Comparison of ENCODE assay signal across 35 mouse cellular contexts in genomic region chr4:24991475-24991874, GRCm38 (mm10). TPM values are rescaled to one million over a fixed set of nuclear protein-coding genes. Genes with fewer than 3 reads are reported as not detected.
"Had no signal": no experiment of that assay in that cellular context is flagged by ENCODE, and none has a peak within 500 bp of the region (broad histone marks: within the 10 kb centered on the region; RNA-seq: fewer than 3 reads in every experiment).

No protein-coding gene starts in this region.

- H3K9me3 ChIP-seq: limb, embryonic 10.5 days; limb, embryonic 13.5 days; limb, embryonic 15.5 days; liver, embryonic 12.5 days; liver, embryonic 13.5 days; liver, embryonic 15.5 days; lung, embryonic 15.5 days; midbrain, embryonic 10.5 days; midbrain, embryonic 12.5 days; midbrain, embryonic 13.5 days; midbrain, embryonic 15.5 days; neural tube, embryonic 12.5 days had no signal

- ATAC-seq: liver, embryonic 12.5 days; liver, postnatal 0 days; lung, postnatal 0 days; midbrain, embryonic 13.5 days; midbrain, embryonic 15.5 days; midbrain, embryonic 16.5 days had no signal

- H3K27ac ChIP-seq: limb, embryonic 10.5 days; limb, embryonic 12.5 days; limb, embryonic 13.5 days; limb, embryonic 15.5 days; liver, embryonic 12.5 days; liver, embryonic 13.5 days; liver, embryonic 14.5 days; liver, embryonic 15.5 days; lung, embryonic 15.5 days; macrophage; midbrain, embryonic 10.5 days; midbrain, embryonic 12.5 days; midbrain, embryonic 13.5 days; midbrain, embryonic 15.5 days; neural tube, embryonic 12.5 days had no signal

- H3K36me3 ChIP-seq: limb, embryonic 13.5 days; limb, embryonic 15.5 days; liver, embryonic 12.5 days; liver, embryonic 13.5 days; liver, embryonic 15.5 days; lung, embryonic 15.5 days; midbrain, embryonic 10.5 days; midbrain, embryonic 12.5 days; midbrain, embryonic 13.5 days; midbrain, embryonic 15.5 days; neural tube, embryonic 12.5 days had no signal

- DNase-seq: left cerebral cortex, postnatal 4 days; liver; liver, embryonic 13.5 days; liver, postnatal 0 days; lung, adult 18-20 months; lung, adult 2 months; lung, embryonic 14.5 days; lung, postnatal 10 days; lung, postnatal 14 days; lung, postnatal 36 days; lung, postnatal 4 days; midbrain, embryonic 14.5 days had no signal

- H3K4me1 ChIP-seq: limb, embryonic 15.5 days; liver, embryonic 12.5 days; liver, embryonic 13.5 days; liver, embryonic 15.5 days; lung, embryonic 15.5 days; megakaryocyte, embryonic 14.5 days; midbrain, embryonic 10.5 days; midbrain, embryonic 12.5 days; midbrain, embryonic 13.5 days; midbrain, embryonic 15.5 days; neural tube, embryonic 12.5 days had no signal

- H3K4me2 ChIP-seq: limb, embryonic 12.5 days; limb, embryonic 13.5 days; limb, embryonic 15.5 days; liver, embryonic 11.5 days; liver, embryonic 12.5 days; liver, embryonic 13.5 days; liver, embryonic 15.5 days; lung, embryonic 14.5 days; lung, embryonic 15.5 days; midbrain, embryonic 11.5 days; midbrain, embryonic 12.5 days; midbrain, embryonic 13.5 days; midbrain, embryonic 15.5 days; neural tube, embryonic 12.5 days had no signal

- H3K9ac ChIP-seq: limb, embryonic 12.5 days; limb, embryonic 13.5 days; limb, embryonic 15.5 days; liver, embryonic 12.5 days; liver, embryonic 13.5 days; liver, embryonic 14.5 days; liver, embryonic 15.5 days; liver, postnatal 0 days; lung, embryonic 14.5 days; lung, embryonic 15.5 days; midbrain, embryonic 12.5 days; midbrain, embryonic 13.5 days; midbrain, embryonic 15.5 days; neural tube, embryonic 12.5 days had no signal

- H3K27me3 ChIP-seq: limb, embryonic 12.5 days; limb, embryonic 13.5 days; limb, embryonic 15.5 days; liver, embryonic 12.5 days; liver, embryonic 13.5 days; liver, embryonic 15.5 days; lung, embryonic 15.5 days; megakaryocyte, embryonic 14.5 days; midbrain, embryonic 12.5 days; midbrain, embryonic 13.5 days; midbrain, embryonic 15.5 days; neural tube, embryonic 12.5 days had no signal

- H3K4me3 ChIP-seq: limb, embryonic 10.5 days; limb, embryonic 12.5 days; limb, embryonic 13.5 days; limb, embryonic 15.5 days; liver, embryonic 12.5 days; liver, embryonic 13.5 days; liver, embryonic 15.5 days; lung, embryonic 15.5 days; megakaryocyte, embryonic 14.5 days; midbrain, embryonic 10.5 days; midbrain, embryonic 12.5 days; midbrain, embryonic 13.5 days; midbrain, embryonic 15.5 days; neural tube, embryonic 12.5 days had no signal

RNA-seq across cellular contexts. Expression of gene Gpr63, which starts 25.3 kb away (rescaled TPM):
- total RNA-seq: megakaryocyte progenitor cell, adult 5-6 weeks; megakaryocyte, adult 5-6 weeks; megakaryocyte-erythroid progenitor cell, adult 5-6 weeks; monocyte, adult 5-6 weeks had no signal
- polyA plus RNA-seq: liver, embryonic 13.5 days; liver, embryonic 15.5 days; macrophage had no signal
